ENCODE assay signal across 12 mouse cellular contexts in the genomic region with DNA sequence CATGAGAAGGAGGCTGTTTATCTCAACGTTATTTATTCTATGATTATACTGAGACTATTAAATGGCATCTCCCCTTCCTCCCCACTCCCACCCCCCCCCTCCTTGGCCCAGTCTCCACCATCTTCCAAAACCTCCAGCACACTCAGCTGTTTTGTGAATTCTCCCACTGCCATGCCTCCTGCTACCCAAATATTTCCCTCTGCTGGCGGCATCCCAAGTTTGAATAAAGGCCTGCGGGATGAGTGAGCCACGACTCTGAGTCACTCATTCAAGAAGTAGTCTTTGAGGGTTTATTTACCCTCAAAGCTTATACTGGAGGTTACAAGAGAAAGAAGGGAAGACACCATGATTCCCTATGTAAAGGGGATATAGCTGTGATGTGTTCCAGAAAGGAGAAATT. TPM values are rescaled to one million over a fixed set of nuclear protein-coding genes. Genes with fewer than 3 reads are reported as not detected.
DNase-seq lines count a peak whose midpoint lies in the region; TF ChIP-seq lines count a peak whose summit lies in the region.
"Had no signal": no experiment of that assay in that cellular context is flagged by ENCODE, and none has a peak within 500 bp of the region (broad histone marks: within the 10 kb centered on the region; RNA-seq: fewer than 3 reads in every experiment).

No protein-coding gene starts in this region.

- H3K4me1 ChIP-seq in thymus, adult 2 months (replicated peaks; ENCODE audit: control insufficient read depth, insufficient read depth, low read length) = no peaks in the 10 kb centered on the region

- no peaks in the 10 kb centered on the region for H3K36me3 ChIP-seq in thymus, adult 2 months (ENCODE audit: control insufficient read depth, insufficient read depth, low read length)
- H3K36me3 ChIP-seq: neural tube, embryonic 13.5 days had no signal

- WGBS in thymus, adult 2 months = 87% methylated on average over 4 of the region's 4 CpGs

- no peak overlapping the region for H3K4me3 ChIP-seq in thymus, adult 2 months (ENCODE audit: control insufficient read depth, insufficient read depth, low read length)
- H3K4me3 ChIP-seq: neural tube, embryonic 13.5 days had no signal

- peak; percentile 4 to 5 for DNase-seq in cerebellum, adult 18-20 months
- no peak for DNase-seq in cerebellum, adult 11 months
- DNase-seq in layer of hippocampus, adult 11-12 months (ENCODE audit: low spot score) = peak; percentile 25
- no peak for DNase-seq in layer of hippocampus, adult 9-11 months
- DNase-seq in urinary bladder, postnatal 14 days (ENCODE audit: low spot score) = peak; percentile 24
- DNase-seq in urinary bladder, adult 2 months (ENCODE audit: low spot score) = no peak
- DNase-seq in right cerebral cortex, postnatal 4 days = peak; percentile 24
- no peak for DNase-seq in thymus, adult 2 months
- DNase-seq: embryo, embryonic 11 days; heart, postnatal 14 days; kidney, adult 9 months had no signal

- no peaks in the 10 kb centered on the region for H3K27me3 ChIP-seq in thymus, adult 2 months (ENCODE audit: control insufficient read depth, insufficient read depth, low read length)
- H3K27me3 ChIP-seq: neural tube, embryonic 13.5 days had no signal

- TF ChIP-seq CTCF in thymus, adult 2 months (IDR thresholded peaks at IDR 0.05; ENCODE audit: borderline replicate concordance, control insufficient read depth, extremely low read depth, insufficient read depth, low read length, poor library complexity) = no peak

- H3K27ac ChIP-seq in thymus, adult 2 months (ENCODE audit: control insufficient read depth, insufficient read depth, low read length) = no peak overlapping the region
- H3K27ac ChIP-seq: neural tube, embryonic 13.5 days had no signal

- no peak for TF ChIP-seq POLR2A in thymus, adult 2 months (IDR thresholded peaks at IDR 0.05; ENCODE audit: control insufficient read depth, extremely low read depth, insufficient read depth, low read length, poor library complexity)

RNA-seq across cellular contexts. Expression of a gene that starts 59.7 kb away (rescaled TPM):
- polyA plus RNA-seq in urinary bladder, adult 2 months (2012; rRNA removed) = 21.0 and 33.4 TPM in 2 replicates
- 5.0 and 12.5 TPM in 2 replicates for polyA plus RNA-seq in thymus, adult 2 months (2012; rRNA removed)

Comparison
In these comparisons a context has a peak if more than half of its experiments do, and no peak if none do; other contexts are left out.
1. DNase-seq: peak in cerebellum, adult 18-20 months (2 of 2), layer of hippocampus, adult 11-12 months (single experiment), urinary bladder, postnatal 14 days (single experiment) and right cerebral cortex, postnatal 4 days (single experiment); none in cerebellum, adult 11 months (single experiment), layer of hippocampus, adult 9-11 months (single experiment), urinary bladder, adult 2 months (single experiment) and thymus, adult 2 months (single experiment).